In the genomic region with DNA sequence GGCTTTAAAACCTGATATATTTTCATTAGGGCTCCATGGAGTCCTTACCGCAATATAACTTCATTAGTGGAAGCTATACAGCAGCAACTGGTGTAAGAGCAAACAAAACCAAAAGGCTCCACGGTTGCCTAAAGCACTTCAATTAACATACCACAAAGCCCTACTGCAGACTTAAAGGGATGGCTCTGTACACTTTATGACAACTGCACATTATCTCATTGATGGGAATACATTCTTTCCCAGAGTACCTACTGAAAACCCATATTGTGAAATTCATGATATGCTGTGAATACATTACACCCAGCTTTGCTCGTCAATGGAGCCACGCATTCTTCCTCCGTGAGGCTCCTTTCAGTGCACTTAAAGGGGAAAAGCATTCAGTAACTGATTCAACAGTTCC, we compare ENCODE assay signal across 27 mouse cellular contexts. TPM values are rescaled to one million over a fixed set of nuclear protein-coding genes. Genes with fewer than 3 reads are reported as not detected.
DNase-seq lines count a peak whose midpoint lies in the region; ATAC-seq and TF ChIP-seq lines count a peak whose summit lies in the region.
"Had no signal": no experiment of that assay in that cellular context is flagged by ENCODE, and none has a peak within 500 bp of the region (broad histone marks: within the 10 kb centered on the region; RNA-seq: fewer than 3 reads in every experiment).

No protein-coding gene starts in this region.

- no peak for TF ChIP-seq CTCF in forebrain, postnatal 0 days (IDR thresholded peaks at IDR 0.05; ENCODE audit: low read depth)

- peak; percentile 75 for ATAC-seq in forebrain, embryonic 11.5 days (replicated peaks; ENCODE audit: low FRiP score)
- no peak for ATAC-seq in forebrain, postnatal 0 days
- ATAC-seq in hindbrain, embryonic 11.5 days (ENCODE audit: low FRiP score), result peak; percentile 75
- no peak for ATAC-seq in hindbrain, embryonic 16.5 days
- ATAC-seq: intestine, postnatal 0 days; Patski had no signal

- no peaks in the 10 kb centered on the region for H3K27me3 ChIP-seq in forebrain, embryonic 11.5 days (ENCODE audit: control insufficient read depth, insufficient read depth, low read length)
- H3K27me3 ChIP-seq in forebrain, postnatal 0 days (ENCODE audit: insufficient read depth, low read length), result no peaks in the 10 kb centered on the region
- H3K27me3 ChIP-seq in hindbrain, embryonic 11.5 days (ENCODE audit: control insufficient read depth, insufficient read depth, low read length), result no peaks in the 10 kb centered on the region
- no peaks in the 10 kb centered on the region for H3K27me3 ChIP-seq in hindbrain, embryonic 16.5 days (replicated peaks; ENCODE audit: control insufficient read depth, insufficient read depth, low read length)
- H3K27me3 ChIP-seq: CH12.LX; embryonic facial prominence, embryonic 12.5 days; heart, embryonic 12.5 days; heart, embryonic 15.5 days; Patski had no signal

- H3K9ac ChIP-seq in forebrain, embryonic 11.5 days (ENCODE audit: low read length), result no peak overlapping the region
- no peak overlapping the region for H3K9ac ChIP-seq in forebrain, postnatal 0 days
- H3K9ac ChIP-seq in hindbrain, embryonic 11.5 days (ENCODE audit: low read depth, low read length), result no peak overlapping the region
- no peak overlapping the region for H3K9ac ChIP-seq in hindbrain, embryonic 16.5 days (ENCODE audit: low read depth, low read length)
- H3K9ac ChIP-seq: embryonic facial prominence, embryonic 12.5 days; heart, embryonic 12.5 days; heart, embryonic 15.5 days; hindbrain, embryonic 14.5 days had no signal

- H3K27ac ChIP-seq in forebrain, embryonic 11.5 days (ENCODE audit: low read depth, low read length), result no peak overlapping the region
- H3K27ac ChIP-seq in forebrain, postnatal 0 days (ENCODE audit: low read depth, low read length), result no peak overlapping the region
- no peak overlapping the region for H3K27ac ChIP-seq in hindbrain, embryonic 11.5 days (ENCODE audit: low read depth, low read length)
- H3K27ac ChIP-seq in hindbrain, embryonic 16.5 days (ENCODE audit: low read depth, low read length), result no peak overlapping the region
- H3K27ac ChIP-seq: embryonic facial prominence, embryonic 12.5 days; heart, embryonic 15.5 days; hindbrain, embryonic 10.5 days; hindbrain, embryonic 14.5 days had no signal

- 28% methylated on average over 5 of the region's 5 CpGs for WGBS in forebrain, embryonic 11.5 days
- WGBS in forebrain, postnatal 0 days, result 17% methylated on average over 5 of the region's 5 CpGs
- 55% methylated on average over 5 of the region's 5 CpGs for WGBS in hindbrain, embryonic 11.5 days
- WGBS in hindbrain, embryonic 16.5 days, result 38% methylated on average over 5 of the region's 5 CpGs

- no peak for DNase-seq in forebrain, embryonic 11.5 days (ENCODE audit: low spot score)
- no peak for DNase-seq in forebrain, postnatal 0 days
- DNase-seq in hindbrain, embryonic 11.5 days (ENCODE audit: low spot score), result no peak
- peak; percentile 11 for DNase-seq in ZHBTc4 (ENCODE audit: low read depth, low spot score)
- DNase-seq in c-Kit-positive CD71-positive TER-119-positive erythroid progenitor cells, embryonic 14.5 days (ENCODE audit: low spot score), result no peak
- DNase-seq: adrenal gland, adult 2 months; adrenal gland, postnatal 14 days; B cell, adult 2 months; cerebellum, adult 18-20 months; cerebellum, adult 9-10 months; cerebellum, postnatal 14 days; gastrocnemius, postnatal 25 days; heart, adult 18-20 months; heart, postnatal 10 days; heart, postnatal 36 days; kidney, adult 2 months had no signal

- no peak overlapping the region for H3K4me3 ChIP-seq in forebrain, embryonic 11.5 days (ENCODE audit: low read depth, low read length)
- no peak overlapping the region for H3K4me3 ChIP-seq in forebrain, postnatal 0 days (ENCODE audit: low read depth, low read length)
- no peak overlapping the region for H3K4me3 ChIP-seq in hindbrain, embryonic 11.5 days (ENCODE audit: low read depth, low read length)
- no peak overlapping the region for H3K4me3 ChIP-seq in hindbrain, embryonic 16.5 days (ENCODE audit: low read length)
- H3K4me3 ChIP-seq: embryonic facial prominence, embryonic 12.5 days; erythroblast, embryonic 14.5 days; heart, embryonic 12.5 days; heart, embryonic 15.5 days; hindbrain, embryonic 10.5 days had no signal

- no peaks in the 10 kb centered on the region for H3K4me1 ChIP-seq in forebrain, embryonic 11.5 days (replicated peaks; ENCODE audit: control insufficient read depth, insufficient read depth, low read length)
- H3K4me1 ChIP-seq in forebrain, postnatal 0 days (ENCODE audit: insufficient read depth), result no peaks in the 10 kb centered on the region
- no peaks in the 10 kb centered on the region for H3K4me1 ChIP-seq in hindbrain, embryonic 11.5 days (replicated peaks; ENCODE audit: control insufficient read depth, insufficient read depth, low read length)
- no peaks in the 10 kb centered on the region for H3K4me1 ChIP-seq in hindbrain, embryonic 16.5 days (ENCODE audit: control insufficient read depth, insufficient read depth, low read depth, low read length)
- H3K4me1 ChIP-seq: embryonic facial prominence, embryonic 12.5 days; heart, embryonic 12.5 days; heart, embryonic 15.5 days; hindbrain, embryonic 10.5 days had no signal

- H3K4me2 ChIP-seq in forebrain, embryonic 11.5 days (ENCODE audit: low read depth, low read length, severe bottlenecking), result no peak overlapping the region
- H3K4me2 ChIP-seq in forebrain, postnatal 0 days (ENCODE audit: low read depth), result no peak overlapping the region
- H3K4me2 ChIP-seq in hindbrain, embryonic 11.5 days (replicated peaks; ENCODE audit: low read depth, low read length), result no peak overlapping the region
- H3K4me2 ChIP-seq in hindbrain, embryonic 16.5 days (ENCODE audit: low read length), result no peak overlapping the region
- H3K4me2 ChIP-seq: embryonic facial prominence, embryonic 12.5 days; heart, embryonic 12.5 days; heart, embryonic 15.5 days; hindbrain, embryonic 14.5 days had no signal

- H3K36me3 ChIP-seq in forebrain, embryonic 11.5 days (ENCODE audit: control insufficient read depth, insufficient read depth, low read length), result no peaks in the 10 kb centered on the region
- no peaks in the 10 kb centered on the region for H3K36me3 ChIP-seq in forebrain, postnatal 0 days (ENCODE audit: insufficient read depth)
- H3K36me3 ChIP-seq in hindbrain, embryonic 11.5 days (ENCODE audit: control insufficient read depth, insufficient read depth, low read length), result no peaks in the 10 kb centered on the region
- no peaks in the 10 kb centered on the region for H3K36me3 ChIP-seq in hindbrain, embryonic 16.5 days (ENCODE audit: control insufficient read depth, insufficient read depth, low read length)

- no peaks in the 10 kb centered on the region for H3K9me3 ChIP-seq in forebrain, embryonic 11.5 days (ENCODE audit: control insufficient read depth, low read length)
- no peaks in the 10 kb centered on the region for H3K9me3 ChIP-seq in forebrain, postnatal 0 days (ENCODE audit: low read length)
- no peaks in the 10 kb centered on the region for H3K9me3 ChIP-seq in hindbrain, embryonic 11.5 days (ENCODE audit: control insufficient read depth, low read length)
- no peaks in the 10 kb centered on the region for H3K9me3 ChIP-seq in hindbrain, embryonic 16.5 days (ENCODE audit: control insufficient read depth, low read length)
- H3K9me3 ChIP-seq: embryonic facial prominence, embryonic 12.5 days; G1E; heart, embryonic 12.5 days; heart, embryonic 15.5 days; hindbrain, embryonic 10.5 days had no signal

RNA-seq across cellular contexts. Expression of a gene that starts 8.5 kb away (rescaled TPM):
- 24.8 and 25.5 TPM in 2 replicates for polyA plus RNA-seq in forebrain, embryonic 11.5 days (2014; fragmentation: Nextera tagmentation; extraction: Ambion mirVana)
- 11.1 and 14.2 TPM in 2 replicates for total RNA-seq in forebrain, postnatal 0 days (2014; rRNA removed)
- 9.5 and 13.9 TPM in 2 replicates for polyA plus RNA-seq in forebrain, postnatal 0 days (2015; fragmentation: Nextera tagmentation; extraction: Ambion mirVana)
- polyA plus RNA-seq in hindbrain, embryonic 11.5 days (2014; fragmentation: Nextera tagmentation; extraction: Ambion mirVana), result 18.4 and 20.0 TPM in 2 replicates
- polyA plus RNA-seq in hindbrain, embryonic 16.5 days (2015; fragmentation: Nextera tagmentation; extraction: Ambion mirVana), result 14.1 and 15.1 TPM in 2 replicates

Comparison
In these comparisons a context has a peak if more than half of its experiments do, and no peak if none do; other contexts are left out.
1. ATAC-seq: peak in forebrain, embryonic 11.5 days (single experiment) and hindbrain, embryonic 11.5 days (single experiment); none in forebrain, postnatal 0 days (single experiment) and hindbrain, embryonic 16.5 days (single experiment).